Mouse (Mus musculus) naive thymus-derived CD4-positive, alpha-beta T cell, adult 2 months (primary cell): ENCODE measurements around the gene Cntn4.

ENCODE experiments used
- DNase-seq: peaks from one replicate; pipeline ENCODE4 v3.0.0-alpha.2; 2011; ENCODE audit warnings: low read depth

Gene Cntn4

GRCm38 (mm10) chr6:105677149-105678031 lies at the start of gene Cntn4:
TSS of gene Cntn4 (plus strand) at chr6:105677660.
- no peak for DNase-seq

GRCm38 (mm10) chr6:105674276-105674675 lies 3.2 kb upstream of the Cntn4 start:
- DNase-seq = no peak

GRCm38 (mm10) chr6:105675099-105675498 lies 2.4 kb upstream of the Cntn4 start:
- no peak for DNase-seq

- DNase-seq = no peak
Measured at GRCm38 (mm10) chr6:105676637-105677036, 823 bp upstream of the Cntn4 start.

DNA sequence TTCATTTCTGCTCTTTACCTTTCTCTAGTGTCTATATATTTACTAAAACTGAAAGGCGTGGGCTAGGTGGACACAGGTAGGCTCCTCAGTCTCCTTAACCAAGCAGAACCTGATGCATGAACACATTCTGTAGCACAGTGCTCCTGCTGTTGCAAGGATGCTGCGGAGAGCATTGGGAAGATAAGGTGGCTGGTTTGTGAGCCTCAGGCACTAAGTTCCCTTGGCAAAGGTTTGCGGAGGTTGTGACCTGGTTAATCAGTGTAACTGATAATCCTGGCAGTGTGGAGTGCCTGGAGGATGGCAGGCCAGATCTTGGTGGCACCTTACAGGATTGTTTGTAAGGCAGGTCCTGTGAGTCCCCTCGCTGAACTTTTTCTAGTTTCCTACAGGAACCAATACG lies 1.3 kb downstream of the Cntn4 start:
- DNase-seq = no peak

GRCm38 (mm10) chr6:105681496-105681895 lies 4.0 kb downstream of the Cntn4 start:
- no peak for DNase-seq

DNA sequence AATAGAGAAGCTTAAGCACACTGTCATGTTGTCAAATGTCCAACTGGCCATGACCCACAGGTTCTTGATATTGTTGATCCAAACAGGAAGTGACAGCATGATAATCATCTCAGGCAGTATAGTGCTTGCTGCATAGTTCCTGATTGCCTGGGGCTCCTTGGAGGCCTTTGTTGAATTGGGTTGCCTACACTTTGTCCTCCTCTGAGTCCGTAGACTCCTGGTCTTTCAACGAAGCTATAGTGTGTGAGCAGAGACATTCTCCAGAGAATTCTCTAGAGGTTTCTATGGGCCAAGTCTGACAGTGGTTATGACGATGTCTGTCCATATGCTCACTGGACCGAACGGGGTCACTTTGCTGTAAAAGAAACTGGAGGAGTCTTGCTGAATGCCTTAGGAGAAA lies 5.8 kb downstream of the Cntn4 start:
- no peak for DNase-seq

GRCm38 (mm10) chr6:105684123-105684522 lies 6.7 kb downstream of the Cntn4 start:
- DNase-seq = no peak

DNA sequence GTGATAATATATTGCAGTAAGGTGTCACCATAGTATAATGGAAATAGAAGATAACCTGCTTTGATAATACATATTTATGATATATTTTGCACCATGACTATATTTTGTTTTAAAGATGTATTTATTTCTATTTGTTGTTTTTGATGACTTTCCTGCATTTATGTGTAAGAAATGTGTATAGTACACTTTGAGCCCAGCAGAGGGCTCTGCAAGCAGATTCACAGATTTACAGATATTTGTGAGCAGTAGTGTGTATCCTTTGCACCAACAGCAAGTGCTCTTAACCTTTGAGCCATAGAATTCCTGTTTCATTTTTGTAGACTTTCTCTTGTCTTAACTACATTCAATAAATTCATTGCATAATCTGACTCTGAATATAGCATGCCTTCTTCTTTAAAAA lies 10.7 kb downstream of the Cntn4 start:
- no peak for DNase-seq

DNA sequence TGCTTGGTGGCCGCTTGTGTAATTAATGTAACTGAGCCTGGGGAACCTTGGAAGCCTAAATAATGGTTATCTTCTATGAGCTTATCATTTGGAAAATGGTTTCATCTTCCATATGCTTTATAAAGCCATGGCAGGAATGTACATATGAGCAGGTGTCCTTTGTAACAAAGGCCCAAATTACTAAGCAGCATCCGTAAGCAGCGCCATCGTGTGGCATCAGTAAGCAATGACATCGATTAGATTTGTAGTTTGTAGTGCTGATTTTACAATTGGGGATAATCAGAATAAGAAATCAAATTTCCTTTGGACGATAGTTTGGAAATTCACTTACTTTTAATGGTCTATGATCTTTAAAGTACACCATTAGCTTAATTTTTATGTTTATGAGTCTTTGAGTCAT lies 64.6 kb downstream of the Cntn4 start:
- no peak for DNase-seq

GRCm38 (mm10) chr6:105780616-105781015 lies 103.2 kb downstream of the Cntn4 start:
- DNase-seq = no peak

GRCm38 (mm10) chr6:105788462-105788861 lies 111.0 kb downstream of the Cntn4 start:
- DNase-seq = no peak

DNA sequence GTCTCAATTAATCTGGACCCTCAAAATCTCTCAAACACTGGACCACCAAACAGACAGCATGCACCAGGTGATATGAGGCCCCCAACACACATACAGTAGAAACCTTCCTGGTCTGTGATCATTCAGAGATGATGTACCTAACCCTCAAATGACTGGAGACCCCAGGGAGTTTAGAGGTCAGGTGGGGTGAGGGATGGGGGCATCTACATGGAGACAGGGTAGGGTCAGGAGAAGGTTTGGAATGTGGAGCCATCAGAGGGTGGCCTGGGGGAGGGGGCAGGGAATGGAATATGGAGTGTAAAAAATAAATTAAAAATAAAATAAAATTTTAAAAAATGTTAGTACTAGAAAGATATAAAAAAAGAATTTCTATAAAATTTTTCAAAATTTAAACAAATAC lies 157.6 kb downstream of the Cntn4 start:
- no peak for DNase-seq

DNA sequence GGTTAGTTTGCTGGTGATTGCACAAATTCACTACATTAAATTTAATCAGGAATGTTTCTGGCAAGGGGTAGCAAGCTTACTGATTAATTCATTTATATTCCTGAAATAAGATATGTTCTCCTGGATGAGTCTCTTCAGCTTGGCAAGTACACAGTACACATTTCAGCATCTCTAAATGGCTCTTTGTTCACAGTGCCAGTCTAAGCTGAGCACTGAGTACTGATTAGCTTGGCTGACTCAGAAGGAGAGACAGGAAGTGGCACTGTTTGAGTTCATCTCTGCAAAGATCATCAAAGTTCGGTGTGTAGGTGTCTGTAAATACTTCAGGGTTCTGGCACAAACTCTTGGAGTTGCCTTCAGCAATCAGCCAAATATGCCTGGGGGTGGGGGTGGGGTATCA lies 169.8 kb downstream of the Cntn4 start:
- DNase-seq = no peak

- DNase-seq = no peak
Measured at GRCm38 (mm10) chr6:105892838-105893237, 215.4 kb downstream of the Cntn4 start.

DNA sequence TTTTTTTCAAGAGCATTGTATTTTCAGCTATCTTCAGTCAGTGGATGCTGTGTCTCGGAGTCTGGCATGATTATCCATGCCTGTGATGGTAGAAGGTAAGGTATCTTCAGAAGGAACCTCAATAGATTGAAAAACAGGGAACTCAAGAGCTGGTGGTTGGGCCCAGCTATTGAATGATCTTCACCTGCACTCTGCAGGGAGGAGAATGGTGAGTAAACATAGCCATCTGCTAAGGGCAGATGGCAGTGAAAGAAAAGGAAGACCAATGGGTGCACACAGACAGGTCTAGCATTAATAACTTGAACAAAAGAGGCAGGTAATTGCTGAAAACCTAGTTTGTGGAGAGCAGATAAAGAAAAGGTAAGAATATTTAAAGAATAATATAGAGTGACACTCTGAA lies 261.0 kb downstream of the Cntn4 start:
- no peak for DNase-seq

- DNase-seq = no peak
Measured at GRCm38 (mm10) chr6:105939303-105939702, 261.8 kb downstream of the Cntn4 start.

- DNase-seq = no peak
Measured at GRCm38 (mm10) chr6:105940591-105940990, 263.1 kb downstream of the Cntn4 start.

GRCm38 (mm10) chr6:105991492-105991891 lies 314.0 kb downstream of the Cntn4 start:
- no peak for DNase-seq

DNA sequence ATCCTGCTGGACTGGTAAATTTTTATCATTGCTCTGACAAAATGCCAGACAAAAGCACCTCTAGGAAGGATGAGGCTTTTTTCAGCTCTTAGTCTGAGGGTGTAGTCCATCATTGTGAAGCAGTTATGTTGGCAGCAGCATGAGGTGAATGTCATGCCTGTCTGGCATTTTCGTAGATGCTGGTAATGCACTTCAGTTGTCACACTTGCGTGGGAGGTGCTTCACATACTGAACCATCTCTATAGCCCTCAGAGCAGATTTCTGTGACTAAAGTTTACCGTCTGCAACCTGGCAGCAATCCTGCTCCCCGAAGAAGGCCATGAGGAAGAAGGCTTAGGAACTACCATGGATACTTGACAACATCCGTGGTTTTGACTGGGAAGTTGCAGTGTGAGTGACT lies 335.6 kb downstream of the Cntn4 start:
- DNase-seq = no peak

DNA sequence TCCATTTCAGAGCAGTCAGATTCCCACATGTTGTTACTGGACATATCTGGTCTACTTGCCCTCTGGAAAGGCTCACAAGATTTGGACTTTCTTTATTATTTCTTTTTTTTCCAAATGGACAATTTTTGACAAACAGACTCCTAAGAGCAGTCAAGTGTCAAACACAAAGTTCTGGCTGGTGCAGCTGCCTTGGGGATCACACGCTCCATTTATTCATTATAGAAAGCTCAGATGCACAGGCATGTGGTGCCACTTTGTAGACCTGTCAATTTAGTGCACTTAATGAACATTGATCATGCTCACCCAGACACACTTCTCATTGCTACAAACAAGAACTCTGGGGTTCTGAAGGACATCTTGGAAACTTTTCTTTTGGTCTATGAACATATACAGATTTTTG lies 337.7 kb downstream of the Cntn4 start:
- no peak for DNase-seq

DNA sequence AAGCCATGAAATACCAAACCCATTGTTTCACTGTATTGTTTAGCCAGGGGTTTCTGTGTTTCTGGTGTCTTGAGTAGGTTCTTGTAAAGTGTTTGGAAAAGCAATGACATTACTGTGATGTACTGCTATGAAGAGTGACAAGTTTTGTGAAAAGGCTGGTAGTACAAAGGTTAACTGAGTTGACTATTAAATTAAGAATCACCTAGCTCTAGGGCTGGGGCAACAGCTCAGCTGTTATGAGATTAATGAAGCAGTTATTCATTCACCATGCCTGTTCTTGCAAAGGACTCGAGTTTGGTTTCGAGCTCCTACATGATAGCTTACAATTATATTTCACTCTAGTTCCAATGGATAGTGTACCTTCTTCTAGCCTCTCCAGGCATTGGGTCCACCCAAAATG lies 371.4 kb downstream of the Cntn4 start:
- no peak for DNase-seq

DNA sequence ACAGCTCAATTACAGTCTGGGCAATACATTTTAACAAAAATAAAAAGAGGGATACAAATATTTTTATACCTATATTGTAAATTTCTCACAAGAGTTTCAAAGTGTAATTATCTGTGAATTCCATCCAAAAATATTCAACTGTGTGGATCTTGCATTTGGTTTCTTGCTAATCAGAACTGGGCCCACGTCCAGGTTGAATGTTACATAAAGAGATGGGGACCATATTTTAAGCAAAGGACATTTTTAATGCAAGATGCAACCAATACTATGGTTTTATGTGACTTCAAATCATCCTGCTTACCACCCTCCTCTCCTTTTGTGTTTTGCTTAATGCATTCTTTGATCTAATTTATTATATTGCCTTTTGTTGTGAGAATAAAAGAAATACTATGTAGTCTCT lies 378.7 kb downstream of the Cntn4 start:
- DNase-seq = no peak

DNA sequence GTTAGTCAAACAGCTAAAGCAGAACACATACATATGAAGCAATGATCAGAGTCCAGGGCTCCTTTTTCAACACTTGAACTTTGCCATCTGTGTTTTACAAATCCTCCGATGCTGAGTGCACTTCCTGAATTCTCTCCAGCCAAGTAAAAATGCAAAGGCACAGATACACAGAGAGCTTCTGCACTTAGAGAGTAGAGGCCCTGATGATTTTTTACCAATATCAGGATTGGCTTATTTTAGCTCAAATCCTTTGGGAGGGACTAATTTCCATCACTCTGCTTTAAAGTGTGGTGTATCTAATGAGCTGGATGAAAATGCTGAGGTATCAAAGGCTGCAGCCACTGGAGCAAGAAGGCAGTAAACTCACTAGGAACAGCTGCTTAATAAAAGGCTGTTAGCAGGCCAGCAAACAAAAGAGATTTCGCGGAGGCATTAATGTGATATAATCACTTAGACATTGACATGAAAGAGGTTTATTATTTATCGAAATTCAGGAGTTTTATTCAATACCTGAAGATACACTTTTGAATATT lies 400.7 kb downstream of the Cntn4 start:
- no peak for DNase-seq
